Mouse (Mus musculus): ENCODE data around the gene Csk.

DNA sequence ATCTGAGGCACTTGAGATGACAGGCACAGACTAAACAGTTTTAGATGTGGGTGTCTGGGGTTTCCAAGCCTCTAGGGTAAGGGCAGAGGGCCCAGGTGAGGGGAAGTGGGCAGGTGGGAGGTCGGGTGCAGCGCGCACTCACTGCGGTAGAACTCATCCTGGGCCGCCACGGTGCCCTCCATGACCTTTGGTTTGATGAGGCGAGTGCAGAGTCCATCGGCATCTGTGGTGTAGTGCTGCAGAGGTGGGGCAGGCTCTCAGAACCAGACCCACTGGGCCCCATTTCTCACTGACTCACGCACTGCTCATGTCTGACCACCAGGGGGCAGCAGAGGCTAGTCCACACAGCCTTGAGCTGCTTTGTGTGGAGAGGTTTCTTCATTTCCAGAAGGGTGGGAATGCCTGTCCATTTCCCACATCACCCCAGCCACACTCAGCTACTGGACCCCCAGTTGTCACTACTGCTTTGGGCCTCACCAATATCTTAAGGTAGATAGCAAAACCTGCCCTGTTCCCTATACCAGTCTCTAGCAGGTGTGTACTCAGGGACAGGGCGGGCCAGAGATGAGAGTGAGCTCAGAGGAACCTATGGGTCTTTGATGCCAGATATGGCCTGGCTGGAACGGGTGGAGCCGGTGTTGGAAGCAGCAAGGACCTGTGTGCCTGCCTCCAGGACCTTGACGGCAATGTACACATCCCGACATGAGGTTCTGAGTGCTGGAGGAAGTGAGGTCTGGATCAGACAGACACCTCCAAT lies 24.1 kb downstream of the Csk start:
- TF ChIP-seq CTCF (IDR thresholded peaks at IDR 0.05; ENCODE audit: control insufficient read depth, insufficient read depth, insufficient read length): peak; percentile 95
- TF ChIP-seq MYOG (IDR thresholded peaks at IDR 0.05; ENCODE audit: control insufficient read depth, extremely low read depth, insufficient read length): no peak
- no peak for TF ChIP-seq MAX (IDR thresholded peaks at IDR 0.05)

Data from C2C12 (cell line).